Mouse (Mus musculus): ENCODE data around the gene Hadha. TPM values are rescaled to one million over a fixed set of nuclear protein-coding genes. Genes with fewer than 3 reads are reported as not detected.

The Hadha gene
- polyA plus RNA-seq, 1 experiment from 2014 or later = 213 TPM

GRCm38 (mm10) chr5:30112533-30113068 is 42.4 kb downstream of the Hadha start:
- Histone ChIP-seq H3K4me2 (replicated peaks; ENCODE audit: low read depth) (no peak overlapping the region), H3K4me3 (ENCODE audit: low read depth, low read length) (no peak overlapping the region), H3K27ac (replicated peaks) (no peak overlapping the region), H3K4me1 (replicated peaks; ENCODE audit: control insufficient read depth, insufficient read depth) (no peaks in the 10 kb centered on the region), H3K9ac (ENCODE audit: low read length) (no peak overlapping the region), H3K36me3 (ENCODE audit: control insufficient read depth, insufficient read depth, low read length) (no peaks in the 10 kb centered on the region), H3K27me3 (ENCODE audit: control insufficient read depth, insufficient read depth, low read length) (peaks cover 8% of the 10 kb centered on the region), H3K9me3 (ENCODE audit: control insufficient read depth, low read length) (no peaks in the 10 kb centered on the region)
- DNase-seq (ENCODE audit: low spot score) = no peak
- TF ChIP-seq CTCF (IDR thresholded peaks at IDR 0.05; ENCODE audit: low read depth) = peak; percentile 46
- TF ChIP-seq EP300 (optimal IDR thresholded peaks at IDR 0.05) = no peak
- no peak for ATAC-seq (ENCODE audit: low FRiP score, low TSS enrichment)
- 65% methylated on average over 3 of the region's 3 CpGs for WGBS

- Histone ChIP-seq H3K27ac (replicated peaks) (no peak overlapping the region), H3K4me3 (ENCODE audit: low read depth, low read length) (no peak overlapping the region), H3K27me3 (ENCODE audit: control insufficient read depth, insufficient read depth, low read length) (peaks cover 8% of the 10 kb centered on the region), H3K4me2 (replicated peaks; ENCODE audit: low read depth) (no peak overlapping the region), H3K4me1 (replicated peaks; ENCODE audit: control insufficient read depth, insufficient read depth) (no peaks in the 10 kb centered on the region), H3K36me3 (ENCODE audit: control insufficient read depth, insufficient read depth, low read length) (no peaks in the 10 kb centered on the region), H3K9me3 (ENCODE audit: control insufficient read depth, low read length) (no peaks in the 10 kb centered on the region), H3K9ac (ENCODE audit: low read length) (no peak overlapping the region)
- DNase-seq (ENCODE audit: low spot score) = no peak
- 61% methylated on average over 3 of the region's 3 CpGs for WGBS
- no peak; the same call in 1 of the 2 replicates for TF ChIP-seq CTCF (IDR thresholded peaks at IDR 0.05; ENCODE audit: low read depth)
- TF ChIP-seq EP300 (optimal IDR thresholded peaks at IDR 0.05) = no peak
- no peak for ATAC-seq (ENCODE audit: low FRiP score, low TSS enrichment)
These were observed 43.2 kb downstream of the Hadha start for GRCm38 (mm10) chr5:30111771-30112170.

- H3K36me3 ChIP-seq (ENCODE audit: control insufficient read depth, insufficient read depth, low read length) = no peaks in the 10 kb centered on the region
- ATAC-seq (ENCODE audit: low FRiP score, low TSS enrichment) (no peak), DNase-seq (ENCODE audit: low spot score) (no peak)
- 8% methylated on average over 17 of the region's 18 CpGs for WGBS
- peak overlapping the region; percentile 34 for H3K4me2 ChIP-seq (replicated peaks; ENCODE audit: low read depth)
- peak overlapping the region; percentile 2; the same call in 1 of the 2 replicates for H3K4me3 ChIP-seq (ENCODE audit: low read depth, low read length)
- H3K27me3 ChIP-seq (ENCODE audit: control insufficient read depth, insufficient read depth, low read length) = peaks cover 9% of the 10 kb centered on the region
- TF ChIP-seq EP300 (optimal IDR thresholded peaks at IDR 0.05) = no peak
- peak; percentile 58 for TF ChIP-seq CTCF (IDR thresholded peaks at IDR 0.05; ENCODE audit: low read depth)
- H3K9ac ChIP-seq (ENCODE audit: low read length) = no peak overlapping the region
- no peak overlapping the region for H3K27ac ChIP-seq (replicated peaks)
- no peaks in the 10 kb centered on the region for H3K4me1 ChIP-seq (replicated peaks; ENCODE audit: control insufficient read depth, insufficient read depth)
- no peaks in the 10 kb centered on the region for H3K9me3 ChIP-seq (ENCODE audit: control insufficient read depth, low read length)
These were observed 43.8 kb downstream of the Hadha start for GRCm38 (mm10) chr5:30111126-30111525.

- no peak overlapping the region for H3K9ac ChIP-seq (ENCODE audit: low read length)
- H3K4me1 ChIP-seq (replicated peaks; ENCODE audit: control insufficient read depth, insufficient read depth) = no peaks in the 10 kb centered on the region
- H3K36me3 ChIP-seq (ENCODE audit: control insufficient read depth, insufficient read depth, low read length) = no peaks in the 10 kb centered on the region
- 30% methylated on average over 21 of the region's 22 CpGs for WGBS
- TF ChIP-seq EP300 (optimal IDR thresholded peaks at IDR 0.05) (no peak), CTCF (IDR thresholded peaks at IDR 0.05; ENCODE audit: low read depth) (no peak)
- H3K27me3 ChIP-seq (ENCODE audit: control insufficient read depth, insufficient read depth, low read length) = peaks cover 9% of the 10 kb centered on the region
- H3K4me2 ChIP-seq (replicated peaks; ENCODE audit: low read depth) = peak overlapping the region; percentile 34
- H3K4me3 ChIP-seq (ENCODE audit: low read depth, low read length) = no peak overlapping the region; the same call in 1 of the 2 replicates
- H3K27ac ChIP-seq (replicated peaks) = no peak overlapping the region
- DNase-seq (ENCODE audit: low spot score) (no peak), ATAC-seq (ENCODE audit: low FRiP score, low TSS enrichment) (no peak)
- no peaks in the 10 kb centered on the region for H3K9me3 ChIP-seq (ENCODE audit: control insufficient read depth, low read length)
These were observed 44.4 kb downstream of the Hadha start for GRCm38 (mm10) chr5:30110371-30111060.

GRCm38 (mm10) chr5:30109899-30110298 is 45.1 kb downstream of the Hadha start:
- Histone ChIP-seq H3K27ac (replicated peaks) (no peak overlapping the region), H3K4me3 (ENCODE audit: low read depth, low read length) (no peak overlapping the region), H3K4me1 (replicated peaks; ENCODE audit: control insufficient read depth, insufficient read depth) (peaks cover 3% of the 10 kb centered on the region), H3K27me3 (ENCODE audit: control insufficient read depth, insufficient read depth, low read length) (peaks cover 11% of the 10 kb centered on the region), H3K36me3 (ENCODE audit: control insufficient read depth, insufficient read depth, low read length) (no peaks in the 10 kb centered on the region), H3K9me3 (ENCODE audit: control insufficient read depth, low read length) (no peaks in the 10 kb centered on the region), H3K9ac (ENCODE audit: low read length) (no peak overlapping the region), H3K4me2 (replicated peaks; ENCODE audit: low read depth) (no peak overlapping the region)
- DNase-seq (ENCODE audit: low spot score) (no peak), ATAC-seq (ENCODE audit: low FRiP score, low TSS enrichment) (no peak)
- TF ChIP-seq CTCF (IDR thresholded peaks at IDR 0.05; ENCODE audit: low read depth) (no peak), EP300 (optimal IDR thresholded peaks at IDR 0.05) (no peak)
- WGBS = 83% methylated on average over 2 of the region's 2 CpGs

GRCm38 (mm10) chr5:30108233-30108632 is 46.7 kb downstream of the Hadha start:
- no peak overlapping the region for H3K4me2 ChIP-seq (replicated peaks; ENCODE audit: low read depth)
- H3K4me3 ChIP-seq (ENCODE audit: low read depth, low read length) = no peak overlapping the region
- H3K27me3 ChIP-seq (ENCODE audit: control insufficient read depth, insufficient read depth, low read length) = peaks cover 8% of the 10 kb centered on the region; the same call in 1 of the 2 replicates
- WGBS = 89% methylated on average over 6 of the region's 6 CpGs
- DNase-seq (ENCODE audit: low spot score) = no peak
- no peak overlapping the region for H3K27ac ChIP-seq (replicated peaks)
- H3K9ac ChIP-seq (ENCODE audit: low read length) = no peak overlapping the region
- no peak for TF ChIP-seq EP300 (optimal IDR thresholded peaks at IDR 0.05)
- TF ChIP-seq CTCF (IDR thresholded peaks at IDR 0.05; ENCODE audit: low read depth) = no peak
- H3K9me3 ChIP-seq (ENCODE audit: control insufficient read depth, low read length) = no peaks in the 10 kb centered on the region
- no peaks in the 10 kb centered on the region for H3K36me3 ChIP-seq (ENCODE audit: control insufficient read depth, insufficient read depth, low read length)
- no peak for ATAC-seq (ENCODE audit: low FRiP score, low TSS enrichment)
- H3K4me1 ChIP-seq (replicated peaks; ENCODE audit: control insufficient read depth, insufficient read depth) = peaks cover 5% of the 10 kb centered on the region
